In genomic region chr5:75085906-75086305, GRCm38 (mm10) we compare ENCODE assay signal across 26 mouse cellular contexts. TPM values are rescaled to one million over a fixed set of nuclear protein-coding genes. Genes with fewer than 3 reads are reported as not detected.
DNase-seq lines count a peak whose midpoint lies in the region; ATAC-seq and TF ChIP-seq lines count a peak whose summit lies in the region.
"Had no signal": no experiment of that assay in that cellular context is flagged by ENCODE, and none has a peak within 500 bp of the region (broad histone marks: within the 10 kb centered on the region; RNA-seq: fewer than 3 reads in every experiment).

No protein-coding gene starts in this region.

- WGBS in forebrain, embryonic 10.5 days: 12% methylated on average over 4 of the region's 4 CpGs
- WGBS in forebrain, embryonic 11.5 days: 13% methylated on average over 4 of the region's 4 CpGs
- 21% methylated on average over 4 of the region's 4 CpGs for WGBS in hindbrain, embryonic 11.5 days
- 36% methylated on average over 4 of the region's 4 CpGs for WGBS in hindbrain, postnatal 0 days

- no peak for ATAC-seq in forebrain, embryonic 11.5 days (replicated peaks; ENCODE audit: low FRiP score)
- ATAC-seq in hindbrain, embryonic 11.5 days (ENCODE audit: low FRiP score): no peak
- ATAC-seq in hindbrain, postnatal 0 days: no peak
- ATAC-seq: intestine, embryonic 16.5 days had no signal

- peaks cover 100% of the 10 kb centered on the region for H3K27me3 ChIP-seq in forebrain, embryonic 10.5 days (ENCODE audit: poor library complexity, severe bottlenecking)
- peaks cover 77% of the 10 kb centered on the region for H3K27me3 ChIP-seq in forebrain, embryonic 11.5 days (ENCODE audit: control insufficient read depth, insufficient read depth, low read length)
- H3K27me3 ChIP-seq in hindbrain, embryonic 11.5 days (ENCODE audit: control insufficient read depth, insufficient read depth, low read length): peaks cover 61% of the 10 kb centered on the region
- H3K27me3 ChIP-seq in hindbrain, postnatal 0 days (ENCODE audit: insufficient read depth, low read length): peaks cover 60% of the 10 kb centered on the region
- H3K27me3 ChIP-seq in E14TG2a.4 (ENCODE audit: insufficient read depth, low read length): peaks cover 58% of the 10 kb centered on the region
- H3K27me3 ChIP-seq: CH12.LX had no signal

- H3K9ac ChIP-seq in forebrain, embryonic 11.5 days (ENCODE audit: low read length): no peak overlapping the region
- H3K9ac ChIP-seq in hindbrain, embryonic 11.5 days (ENCODE audit: low read depth, low read length): no peak overlapping the region
- H3K9ac ChIP-seq in hindbrain, postnatal 0 days (replicated peaks; ENCODE audit: low read length): no peak overlapping the region
- H3K9ac ChIP-seq: embryonic facial prominence, embryonic 13.5 days; heart, embryonic 15.5 days; hindbrain, embryonic 14.5 days had no signal

- H3K4me1 ChIP-seq in forebrain, embryonic 10.5 days: peaks cover 52% of the 10 kb centered on the region
- H3K4me1 ChIP-seq in forebrain, embryonic 11.5 days (replicated peaks; ENCODE audit: control insufficient read depth, insufficient read depth, low read length): peaks cover 23% of the 10 kb centered on the region
- peaks cover 10% of the 10 kb centered on the region; the same call in 1 of the 2 replicates for H3K4me1 ChIP-seq in hindbrain, embryonic 11.5 days (replicated peaks; ENCODE audit: control insufficient read depth, insufficient read depth, low read length)
- no peaks in the 10 kb centered on the region; the same call in 1 of the 2 replicates for H3K4me1 ChIP-seq in hindbrain, postnatal 0 days (ENCODE audit: insufficient read depth, low read length)
- H3K4me1 ChIP-seq in E14TG2a.4 (replicated peaks; ENCODE audit: low read depth, low read length): peaks cover 56% of the 10 kb centered on the region

- H3K4me3 ChIP-seq in forebrain, embryonic 10.5 days: no peak overlapping the region
- no peak overlapping the region for H3K4me3 ChIP-seq in forebrain, embryonic 11.5 days (ENCODE audit: low read depth, low read length)
- H3K4me3 ChIP-seq in hindbrain, embryonic 11.5 days (ENCODE audit: low read depth, low read length): no peak overlapping the region
- no peak overlapping the region for H3K4me3 ChIP-seq in hindbrain, postnatal 0 days (ENCODE audit: low read length)
- 0 out of 2 replicates have a peak overlapping the region, but pooled peaks have one; percentile 75 for H3K4me3 ChIP-seq in E14TG2a.4 (replicated peaks; ENCODE audit: low read length)
- H3K4me3 ChIP-seq: embryonic facial prominence, embryonic 13.5 days; heart, adult 2 months; heart, embryonic 15.5 days had no signal

- no peak for TF ChIP-seq CTCF in hindbrain, postnatal 0 days (IDR thresholded peaks at IDR 0.05; ENCODE audit: low read depth)
- no peak for TF ChIP-seq CTCF in E14TG2a.4 (conservative IDR thresholded peaks at IDR 0.05; ENCODE audit: low read length)

- peak overlapping the region; percentile 64 for H3K27ac ChIP-seq in forebrain, embryonic 10.5 days
- H3K27ac ChIP-seq in forebrain, embryonic 11.5 days (ENCODE audit: low read depth, low read length): no peak overlapping the region
- H3K27ac ChIP-seq in hindbrain, embryonic 11.5 days (ENCODE audit: low read depth, low read length): no peak overlapping the region
- H3K27ac ChIP-seq in hindbrain, postnatal 0 days: no peak overlapping the region
- H3K27ac ChIP-seq: embryonic facial prominence, embryonic 13.5 days; heart, adult 2 months; heart, embryonic 15.5 days; hindbrain, embryonic 14.5 days had no signal

- DNase-seq in forebrain, embryonic 10.5 days (ENCODE audit: extremely low spot score, low spot score): no peak
- no peak for DNase-seq in forebrain, embryonic 11.5 days (ENCODE audit: low spot score)
- peak; percentile 10 for DNase-seq in hindbrain, embryonic 11.5 days (ENCODE audit: low spot score)
- no peak for DNase-seq in hindbrain, postnatal 0 days (ENCODE audit: low spot score)
- peak; percentile 25 for DNase-seq in R1 (ENCODE audit: low read depth, low spot score)
- DNase-seq in left cerebral cortex, postnatal 36 days (ENCODE audit: low spot score in 2 of 2): no peak
- DNase-seq: adrenal gland, adult 2 months; adrenal gland, postnatal 25 days; cerebellum, adult 18-20 months; cerebellum, adult 9-11 months; cerebellum, postnatal 36 days; gastrocnemius, postnatal 14 days; heart, adult 2 months; heart, postnatal 14 days; kidney, adult 2 months had no signal

- H3K9me3 ChIP-seq in forebrain, embryonic 10.5 days: no peaks in the 10 kb centered on the region
- no peaks in the 10 kb centered on the region for H3K9me3 ChIP-seq in forebrain, embryonic 11.5 days (ENCODE audit: control insufficient read depth, low read length)
- no peaks in the 10 kb centered on the region for H3K9me3 ChIP-seq in hindbrain, embryonic 11.5 days (ENCODE audit: control insufficient read depth, low read length)
- H3K9me3 ChIP-seq in hindbrain, postnatal 0 days (ENCODE audit: low read length): no peaks in the 10 kb centered on the region
- peaks cover 9% of the 10 kb centered on the region for H3K9me3 ChIP-seq in E14TG2a.4 (ENCODE audit: low read length)
- H3K9me3 ChIP-seq: embryonic facial prominence, embryonic 13.5 days; G1E; heart, embryonic 15.5 days had no signal

- no peaks in the 10 kb centered on the region for H3K36me3 ChIP-seq in forebrain, embryonic 10.5 days (replicated peaks)
- no peaks in the 10 kb centered on the region for H3K36me3 ChIP-seq in forebrain, embryonic 11.5 days (ENCODE audit: control insufficient read depth, insufficient read depth, low read length)
- H3K36me3 ChIP-seq in hindbrain, embryonic 11.5 days (ENCODE audit: control insufficient read depth, insufficient read depth, low read length): no peaks in the 10 kb centered on the region
- no peaks in the 10 kb centered on the region for H3K36me3 ChIP-seq in hindbrain, postnatal 0 days (ENCODE audit: insufficient read depth, low read length)
- no peaks in the 10 kb centered on the region for H3K36me3 ChIP-seq in E14TG2a.4 (ENCODE audit: insufficient read depth, low read length)
- H3K36me3 ChIP-seq: embryonic facial prominence, embryonic 13.5 days; G1E; heart, embryonic 15.5 days had no signal

- H3K4me2 ChIP-seq in forebrain, embryonic 11.5 days (ENCODE audit: low read depth, low read length, severe bottlenecking): no peak overlapping the region
- H3K4me2 ChIP-seq in hindbrain, embryonic 11.5 days (replicated peaks; ENCODE audit: low read depth, low read length): no peak overlapping the region
- no peak overlapping the region for H3K4me2 ChIP-seq in hindbrain, postnatal 0 days (ENCODE audit: low read depth, low read length)
- H3K4me2 ChIP-seq: embryonic facial prominence, embryonic 13.5 days; heart, embryonic 11.5 days; heart, embryonic 15.5 days; hindbrain, embryonic 14.5 days had no signal

- intact Hi-C loops in left cerebral cortex, postnatal 36 days (cut with DNase I): no loop called here

RNA-seq across cellular contexts. Expression of gene Gsx2, which starts 10.5 kb away (rescaled TPM):
- 8.8 and 10.5 TPM in 2 replicates for polyA plus RNA-seq in forebrain, embryonic 10.5 days (2016; fragmentation: Nextera tagmentation; extraction: Ambion mirVana)
- 20.1 and 23.1 TPM in 2 replicates for polyA plus RNA-seq in forebrain, embryonic 11.5 days (2014; fragmentation: Nextera tagmentation; extraction: Ambion mirVana)
- 5.5 and 6.0 TPM in 2 replicates for polyA plus RNA-seq in hindbrain, embryonic 11.5 days (2014; fragmentation: Nextera tagmentation; extraction: Ambion mirVana)
- total RNA-seq in hindbrain, postnatal 0 days (2014; rRNA removed): 0.47 TPM in 1 of 2 replicates, not detected in the other
- polyA plus RNA-seq in hindbrain, postnatal 0 days (2015; fragmentation: Nextera tagmentation; extraction: Ambion mirVana): 0.14 TPM in 1 of 2 replicates, not detected in the other
- total RNA-seq in left cerebral cortex, postnatal 36 days (2021): under 1 TPM in 1 of 2 experiments, not detected in 1; 0.39 TPM
- total RNA-seq: adrenal gland, adult 2 months; adrenal gland, postnatal 25 days; CH12.LX; G1E; gastrocnemius, adult 18-20 months; gastrocnemius, postnatal 14 days; heart, adult 2 months; heart, postnatal 14 days; hematopoietic stem cell, adult 5-6 weeks had no signal
- polyA plus RNA-seq: adrenal gland, adult 2 months; embryonic facial prominence, embryonic 13.5 days; G1E; gonadal fat pad, adult 2 months; heart, adult 2 months; heart, embryonic 11.5 days; heart, embryonic 15.5 days; intestine, embryonic 16.5 days; kidney, adult 2 months had no signal

RNA-seq across cellular contexts. Expression of gene Chic2, which starts 41.3 kb away (rescaled TPM):
- polyA plus RNA-seq in forebrain, embryonic 10.5 days (2016; fragmentation: Nextera tagmentation; extraction: Ambion mirVana): 34.4 and 37.8 TPM in 2 replicates
- polyA plus RNA-seq in forebrain, embryonic 11.5 days (2014; fragmentation: Nextera tagmentation; extraction: Ambion mirVana): 42.3 and 53.9 TPM in 2 replicates
- 50.9 and 52.3 TPM in 2 replicates for polyA plus RNA-seq in hindbrain, embryonic 11.5 days (2014; fragmentation: Nextera tagmentation; extraction: Ambion mirVana)
- total RNA-seq in hindbrain, postnatal 0 days (2014; rRNA removed): 10.5 and 12.8 TPM in 2 replicates
- 33.9 and 34.6 TPM in 2 replicates for polyA plus RNA-seq in hindbrain, postnatal 0 days (2015; fragmentation: Nextera tagmentation; extraction: Ambion mirVana)
- total RNA-seq in left cerebral cortex, postnatal 36 days (2021): 10 to 100 TPM; 15.3 to 18.8 TPM

Comparison
In these comparisons a context has a peak if more than half of its experiments do, and no peak if none do; other contexts are left out.
1. DNase-seq: peak in hindbrain, embryonic 11.5 days (single experiment) and R1 (single experiment); none in forebrain, embryonic 10.5 days (single experiment), forebrain, embryonic 11.5 days (single experiment), hindbrain, postnatal 0 days (single experiment) and left cerebral cortex, postnatal 36 days (0 of 2).